Mouse (Mus musculus) ovary, postnatal 36 days (tissue): ENCODE measurements around the gene Nrarp.

Source experiments
- DNase-seq: peaks from one replicate; pipeline ENCODE4 v3.0.0; 2022; ENCODE audit warnings: low spot score, mixed read lengths

The Nrarp gene

DNA sequence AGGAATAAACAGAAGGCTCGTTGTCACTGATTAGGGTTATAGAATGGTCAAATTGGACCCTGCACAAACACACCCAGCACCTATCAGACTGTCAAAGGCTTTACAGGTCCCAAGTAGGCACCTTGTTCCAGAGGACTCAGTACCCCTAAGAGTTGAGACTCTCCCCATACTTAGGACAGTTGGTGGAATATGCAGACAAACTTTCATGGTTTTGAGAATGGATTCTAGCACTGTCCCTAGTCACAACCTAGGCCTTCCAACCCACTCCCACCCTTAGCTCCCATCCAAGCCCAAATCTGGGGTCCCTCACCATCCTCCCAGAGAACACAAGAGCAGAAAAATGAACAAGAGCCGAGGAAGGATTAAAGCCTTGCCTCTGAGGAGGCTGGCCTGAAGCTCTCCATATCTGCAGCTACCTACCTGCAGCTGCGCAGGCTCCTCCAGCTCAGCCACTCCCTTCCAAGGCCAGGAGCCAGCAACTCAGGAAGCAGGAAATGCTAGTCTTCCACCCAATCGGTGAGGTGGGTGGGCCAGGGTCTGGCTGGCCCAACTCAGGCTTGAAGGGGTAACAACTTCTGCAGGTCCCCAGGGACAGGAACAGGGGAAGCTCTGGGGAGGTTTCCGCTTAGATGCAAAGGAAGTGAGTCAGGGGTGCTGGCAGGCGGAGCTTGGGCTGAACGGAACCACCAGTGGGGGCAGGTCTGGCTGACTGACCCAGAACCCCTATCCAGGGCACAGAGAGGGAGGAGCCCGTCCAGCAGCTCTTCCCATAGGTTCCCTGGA, 15.8 kb downstream of the Nrarp start, which contains the start of gene Tor4a:
TSS of gene Tor4a (minus strand) at position 715 of the 783 bp plus-strand sequence.
- DNase-seq: peak; percentile 73

GRCm38 (mm10) chr2:25197191-25197590, 16.6 kb downstream of the Nrarp start:
- DNase-seq: no peak

DNA sequence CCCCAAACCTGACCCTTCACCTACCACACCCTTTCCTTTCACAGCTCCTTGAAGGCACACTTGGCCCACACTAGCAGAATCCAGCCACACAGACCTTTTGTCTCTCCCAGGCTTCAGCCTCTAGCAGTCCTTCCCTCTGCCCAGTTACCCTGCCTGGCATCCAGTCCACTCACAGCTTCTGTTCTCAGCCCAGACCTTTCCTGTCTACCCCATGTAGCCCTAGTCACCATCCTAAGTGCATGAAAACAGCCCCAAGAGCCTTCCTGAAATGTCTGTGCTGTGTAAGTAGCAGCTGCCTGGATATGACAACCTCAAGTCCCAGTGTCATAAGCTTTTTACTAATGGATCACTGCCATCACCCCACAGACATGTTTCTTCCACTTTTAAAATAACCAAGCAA, 17.4 kb downstream of the Nrarp start:
- no peak for DNase-seq

- DNase-seq: no peak
Observed at GRCm38 (mm10) chr2:25200631-25201030, 20.1 kb downstream of the Nrarp start.

- no peak for DNase-seq
Observed at GRCm38 (mm10) chr2:25203631-25204214, 23.2 kb downstream of the Nrarp start.

DNA sequence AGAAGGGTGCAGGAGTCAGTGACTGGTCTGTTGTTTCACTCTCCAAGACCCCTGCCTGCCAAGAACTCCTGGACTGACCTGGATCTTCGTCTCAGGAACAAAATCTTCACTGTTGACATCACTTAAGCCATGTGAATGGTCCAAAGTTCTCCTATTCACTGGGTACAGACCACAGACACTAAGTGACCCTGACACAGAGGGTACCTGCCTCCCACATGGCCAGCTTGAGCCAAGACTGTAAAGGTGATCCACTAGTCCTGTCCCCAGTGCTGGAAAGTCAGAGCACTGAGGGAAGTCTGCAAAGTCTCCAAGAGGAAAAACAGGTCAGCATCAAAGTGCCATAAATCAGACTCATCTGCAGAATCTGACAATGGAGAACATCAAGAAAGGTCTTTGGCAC, 27.0 kb downstream of the Nrarp start:
- no peak for DNase-seq

DNA sequence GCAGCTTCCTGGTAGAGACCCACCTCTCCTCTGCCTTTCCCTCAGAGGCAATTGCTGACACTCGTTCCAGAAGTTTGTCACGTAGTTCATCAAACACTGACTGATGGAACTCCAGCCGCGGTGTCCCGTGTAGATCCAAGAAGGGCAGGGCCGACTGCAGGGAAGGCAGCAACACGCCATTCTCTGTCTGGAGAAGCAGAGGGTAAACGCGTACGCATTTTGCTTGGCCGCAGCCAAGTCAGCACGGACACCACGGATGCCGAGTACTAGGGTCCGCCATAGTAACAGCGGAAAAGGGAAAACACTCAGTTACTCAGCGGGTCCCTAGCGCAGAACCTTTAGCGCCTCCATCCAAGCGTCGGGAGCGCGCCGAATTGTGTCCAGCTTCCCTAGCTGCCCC, 30.1 kb downstream of the Nrarp start:
- DNase-seq: no peak

GRCm38 (mm10) chr2:25211121-25211670, 30.6 kb downstream of the Nrarp start, which contains the start of gene Nelfb:
TSS of gene Nelfb (minus strand) at chr2:25211489.
- DNase-seq: peak; percentile 90

DNA sequence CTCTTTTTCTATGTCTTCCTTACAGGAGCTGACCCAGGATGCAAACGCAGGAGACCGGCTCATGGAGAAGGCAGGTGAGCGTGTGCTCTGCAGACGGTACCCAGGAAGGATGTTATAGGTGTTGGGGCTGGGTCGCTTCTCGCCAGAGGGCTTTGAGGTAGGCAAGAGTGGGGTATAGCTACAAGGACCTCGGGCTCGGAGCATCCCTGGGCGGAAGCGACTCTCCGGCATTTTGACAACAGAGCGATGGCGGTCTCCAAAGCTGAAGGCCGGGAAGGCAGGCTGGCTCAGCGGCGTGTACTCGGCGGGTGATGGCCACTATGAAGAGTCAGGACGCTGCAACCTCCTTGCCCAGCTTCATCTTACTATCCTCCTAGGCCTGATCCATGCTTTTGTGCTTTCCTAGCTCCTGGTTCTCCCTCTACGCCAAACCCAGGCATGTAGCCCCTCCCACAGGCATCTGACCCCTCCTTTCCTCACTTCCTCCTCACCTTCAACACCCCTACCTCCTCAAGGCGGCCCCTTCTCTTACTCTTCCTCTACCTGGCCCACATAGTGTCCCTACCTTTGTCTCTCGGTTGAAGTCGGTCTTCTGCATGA, 32.8 kb downstream of the Nrarp start:
- no peak for DNase-seq

DNA sequence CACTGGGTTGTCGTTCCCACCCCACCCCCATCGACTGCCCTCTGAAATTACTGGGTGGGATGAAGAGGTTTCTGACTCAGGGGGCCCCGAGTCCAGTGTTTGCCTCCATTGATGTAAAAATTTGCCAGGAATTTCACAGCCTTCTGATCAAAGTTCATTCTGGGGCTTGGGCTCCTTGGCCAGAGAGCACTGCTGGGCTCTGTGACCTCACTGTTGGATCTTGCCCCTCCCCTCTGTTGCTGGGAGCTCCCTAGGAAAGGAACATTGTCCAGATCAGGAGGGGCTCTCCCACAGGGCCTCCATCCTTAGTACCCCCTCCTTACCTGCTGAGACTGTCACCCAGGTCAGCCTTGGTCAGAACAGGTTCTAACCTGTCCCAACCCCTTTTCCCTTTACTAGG, 33.9 kb downstream of the Nrarp start, which contains the start of gene Stpg3:
TSS of gene Stpg3 (minus strand) at position 194 of the 400 bp plus-strand sequence.
- no peak for DNase-seq

- DNase-seq: no peak
Observed at GRCm38 (mm10) chr2:25217666-25218065, 37.1 kb downstream of the Nrarp start.

GRCm38 (mm10) chr2:25218445-25218844, 37.9 kb downstream of the Nrarp start, which contains the start of gene Fam166a:
TSS of gene Fam166a (plus strand) at chr2:25218745.
- DNase-seq: no peak

GRCm38 (mm10) chr2:25221331-25221772, 40.8 kb downstream of the Nrarp start:
- no peak for DNase-seq

- DNase-seq: peak; percentile 80
Observed at GRCm38 (mm10) chr2:25223681-25224491, 43.3 kb downstream of the Nrarp start.

GRCm38 (mm10) chr2:25224492-25224765, 43.9 kb downstream of the Nrarp start, which contains the start of gene Tubb4b:
TSS of gene Tubb4b (minus strand) at chr2:25224702.
- DNase-seq: no peak

DNA sequence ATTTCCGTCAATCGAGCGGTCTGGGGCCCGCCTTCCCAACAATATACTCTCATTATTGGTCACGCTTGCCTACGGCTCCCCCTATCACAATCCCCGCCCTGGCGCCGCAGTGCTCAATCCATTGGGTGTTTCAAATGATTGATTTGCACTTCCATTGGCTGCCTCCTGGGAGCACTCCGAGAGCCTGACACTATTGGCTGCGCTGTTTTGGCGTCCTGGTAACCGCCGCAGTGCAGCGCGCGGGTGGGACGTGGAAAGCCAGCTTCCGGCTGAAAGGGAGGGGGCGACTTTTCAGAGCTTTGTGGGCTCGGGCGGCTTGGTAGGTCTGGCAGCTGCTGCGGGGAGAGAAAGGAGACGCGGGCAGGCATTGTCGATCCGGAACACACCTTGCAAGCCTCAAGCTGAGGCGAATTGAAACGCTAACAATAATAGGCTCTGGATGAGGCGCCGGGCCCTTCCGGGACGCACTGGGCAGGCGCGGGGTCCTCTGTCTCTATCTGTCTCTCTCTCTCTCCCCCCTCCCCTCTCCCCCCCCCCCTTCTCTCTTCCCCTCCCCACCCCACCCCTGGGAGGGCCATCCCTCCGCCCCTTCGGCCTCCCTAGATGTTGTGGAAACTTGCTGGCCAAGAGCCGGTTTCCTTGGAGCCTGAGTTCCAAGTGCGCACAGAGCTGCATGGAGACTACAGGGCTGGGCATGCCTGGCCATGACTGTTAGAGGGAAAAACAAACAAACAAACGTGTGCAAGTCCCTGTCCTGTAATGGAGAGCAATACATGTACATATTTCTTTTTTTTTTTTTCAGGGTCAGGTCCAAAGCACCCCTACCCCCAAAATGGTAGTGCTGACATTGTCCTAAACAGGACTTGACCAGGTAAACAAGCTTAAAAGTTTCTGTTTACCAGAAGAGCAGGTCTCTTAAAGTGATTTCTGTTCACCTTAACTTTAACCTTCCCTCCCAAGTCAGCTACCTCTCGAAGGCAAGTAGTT, 44.5 kb downstream of the Nrarp start:
- peak; percentile 96 for DNase-seq

- no peak for DNase-seq
Observed at GRCm38 (mm10) chr2:25225811-25226379, 45.3 kb downstream of the Nrarp start.

DNA sequence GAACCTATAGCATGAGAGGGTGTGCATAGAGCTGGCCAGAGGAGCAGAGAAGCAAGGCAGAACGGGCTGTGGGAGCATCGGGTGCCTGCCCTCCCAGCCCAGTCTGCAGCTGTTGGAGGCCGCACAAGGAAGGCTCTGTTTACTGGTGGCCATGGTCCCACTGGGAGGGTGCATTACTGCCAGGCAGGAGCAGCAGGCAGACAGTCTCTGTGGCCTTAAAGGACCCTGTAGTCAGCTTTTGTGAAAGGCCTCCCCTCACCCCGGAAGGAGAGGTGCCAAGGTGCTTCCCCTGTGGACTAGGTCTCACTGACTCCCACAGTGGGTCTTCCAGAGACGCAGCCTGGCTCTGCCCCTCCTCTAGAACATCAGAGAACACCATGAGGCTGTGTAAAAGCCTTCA, 46.3 kb downstream of the Nrarp start:
- DNase-seq: no peak

GRCm38 (mm10) chr2:25227406-25227805, 46.8 kb downstream of the Nrarp start:
- DNase-seq: no peak

DNA sequence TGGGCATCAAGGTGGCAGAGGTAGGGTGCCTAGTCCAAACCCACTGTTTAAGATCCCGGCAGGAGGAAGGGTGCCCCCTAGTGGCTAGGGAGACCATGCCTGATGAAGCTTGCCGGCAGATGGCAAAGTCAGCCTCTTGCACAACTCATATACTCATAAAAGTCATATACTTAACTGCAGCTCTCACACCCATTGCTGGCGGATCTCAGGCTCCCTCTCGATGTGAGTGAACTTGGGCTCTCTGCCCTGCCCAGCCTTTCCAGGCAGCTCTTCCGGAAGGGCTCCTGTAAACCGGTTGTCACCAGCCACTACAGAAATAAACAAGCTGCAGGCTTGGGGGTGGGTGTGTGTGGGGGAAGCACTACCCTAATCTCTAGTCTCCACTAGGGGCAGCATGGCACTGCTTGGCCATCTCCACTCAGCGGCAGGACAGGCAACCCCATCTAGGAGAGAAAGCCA, 47.9 kb downstream of the Nrarp start:
- peak; percentile 77 for DNase-seq
